Mouse (Mus musculus) forebrain, embryonic 13.5 days (tissue): ENCODE measurements around the gene Pls3. TPM values are rescaled to one million over a fixed set of nuclear protein-coding genes. Genes with fewer than 3 reads are reported as not detected.
"Not testable (repeated sequence)": the region's sequence is repeated elsewhere in the genome, so short reads cannot be mapped to it uniquely, and the experiment has no call there.

Experiments used
- ATAC-seq: fragments of 200-750 bp; cut with Nextera tagmentation; 2 replicates; pipeline ENCODE4 v1.8.0; 2017
- H3K27ac ChIP-seq: fragments of 300-500 bp; sonication (generic); 2 replicates; pipeline ENCODE4 v1.5.1; 2015; ENCODE audit warnings: inconsistent platforms, mild to moderate bottlenecking, moderate library complexity
- H3K27me3 ChIP-seq: fragments of 300-500 bp; sonication (generic); 2 replicates; pipeline ENCODE4 v1.6.1; 2015; ENCODE audit warnings: mild to moderate bottlenecking, inconsistent platforms
- H3K36me3 ChIP-seq: fragments of 300-500 bp; sonication (generic); 2 replicates; pipeline ENCODE4 v1.6.1; 2015; ENCODE audit warnings: mild to moderate bottlenecking, inconsistent platforms; ENCODE audit not compliant: poor library complexity, severe bottlenecking
- H3K4me1 ChIP-seq: fragments of 300-500 bp; sonication (generic); 2 replicates; pipeline ENCODE4 v1.6.1; 2015; ENCODE audit warnings: inconsistent platforms
- H3K4me2 ChIP-seq: fragments of 300-500 bp; sonication (generic); 2 replicates; pipeline ENCODE4 v1.6.1; 2015; ENCODE audit warnings: inconsistent platforms, mild to moderate bottlenecking, moderate library complexity
- H3K4me3 ChIP-seq: fragments of 300-500 bp; sonication (generic); 2 replicates; pipeline ENCODE4 v1.5.1; 2015; ENCODE audit warnings: mild to moderate bottlenecking, inconsistent platforms
- H3K9ac ChIP-seq: fragments of 300-500 bp; sonication (generic); 2 replicates; pipeline ENCODE4 v1.6.1; 2015; ENCODE audit warnings: mild to moderate bottlenecking, inconsistent platforms
- H3K9me3 ChIP-seq: fragments of 300-500 bp; sonication (generic); replicated peaks from 2 replicates; pipeline ENCODE4 v1.6.1; 2016; ENCODE audit warnings: inconsistent platforms
- WGBS: fragments of 180-500 bp; shearing (Covaris S2); methylation state at CpG from one replicate; pipeline ENCODE4 v1.1.7; 2015; 5-methylcytosine and 5-hydroxymethylcytosine counted together
- polyA plus RNA-seq: library from polyadenylated mRNA; unstranded; fragments of >200 nt; fragmentation: Nextera tagmentation; extraction: Ambion mirVana; gene quantifications from 2 replicates; pipeline ENCODE4 v1.2.1, GENCODE M21; 2015

Pls3 gene
- polyA plus RNA-seq, 1 experiment from 2014 or later: 37.6 TPM

- Histone ChIP-seq H3K4me1 (peaks cover 12% of the 10 kb centered on the region), H3K9me3 (no peaks in the 10 kb centered on the region), H3K4me3 (peak overlapping the region; percentile 51), H3K27ac (peak overlapping the region; percentile 93), H3K27me3 (no peaks in the 10 kb centered on the region), H3K36me3 (no peaks in the 10 kb centered on the region), H3K9ac (peak overlapping the region; percentile 68), H3K4me2 (peak overlapping the region; percentile 61)
- ATAC-seq: peak; percentile 99
- WGBS: 18% methylated on average over 19 of the region's 19 CpGs
Observed at GRCm38 (mm10) chrX:75764135-75764793, 110.7 kb downstream of the Pls3 start.

DNA sequence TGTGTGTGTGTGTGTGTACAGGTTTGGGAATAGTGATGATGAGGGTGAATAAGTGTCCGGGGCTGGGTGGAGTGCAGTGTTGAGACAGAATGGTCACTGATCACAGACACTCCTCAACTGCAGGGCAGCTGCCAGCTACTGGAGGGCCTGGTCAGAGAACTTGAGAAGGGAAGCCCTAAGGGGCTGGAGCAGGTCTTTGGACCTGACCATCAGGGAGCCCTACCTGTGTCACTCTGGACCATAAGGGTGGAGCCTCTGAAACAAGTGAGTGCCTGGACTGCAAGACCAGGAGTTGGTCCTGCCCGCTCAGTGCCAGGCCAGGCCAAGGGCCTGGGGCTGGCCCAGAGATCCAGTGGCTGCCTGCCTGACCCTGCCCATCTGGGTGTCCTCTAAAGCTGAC lies 115.5 kb downstream of the Pls3 start:
- not testable (repeated sequence) for H3K4me3 ChIP-seq, ATAC-seq, H3K27me3 ChIP-seq, H3K4me2 ChIP-seq, H3K36me3 ChIP-seq, H3K9me3 ChIP-seq, H3K27ac ChIP-seq, H3K9ac ChIP-seq
- H3K4me1 ChIP-seq: peaks cover 12% of the 10 kb centered on the region
- 100% methylated on average over 1 of the region's 2 CpGs for WGBS

GRCm38 (mm10) chrX:75759036-75759435 lies 115.9 kb downstream of the Pls3 start:
- H3K4me2 ChIP-seq, ATAC-seq, H3K4me3 ChIP-seq, H3K27me3 ChIP-seq, H3K9me3 ChIP-seq, H3K27ac ChIP-seq, H3K9ac ChIP-seq, H3K36me3 ChIP-seq: not testable (repeated sequence)
- H3K4me1 ChIP-seq: peaks cover 12% of the 10 kb centered on the region
- WGBS: 60% methylated on average over 11 of the region's 12 CpGs

GRCm38 (mm10) chrX:75757966-75758365 lies 117.0 kb downstream of the Pls3 start:
- not testable (repeated sequence) for H3K9me3 ChIP-seq, H3K27me3 ChIP-seq, H3K9ac ChIP-seq, H3K4me2 ChIP-seq, H3K36me3 ChIP-seq, H3K27ac ChIP-seq, ATAC-seq, H3K4me3 ChIP-seq
- peaks cover 11% of the 10 kb centered on the region for H3K4me1 ChIP-seq
- 86% methylated on average over 14 of the region's 14 CpGs for WGBS

DNA sequence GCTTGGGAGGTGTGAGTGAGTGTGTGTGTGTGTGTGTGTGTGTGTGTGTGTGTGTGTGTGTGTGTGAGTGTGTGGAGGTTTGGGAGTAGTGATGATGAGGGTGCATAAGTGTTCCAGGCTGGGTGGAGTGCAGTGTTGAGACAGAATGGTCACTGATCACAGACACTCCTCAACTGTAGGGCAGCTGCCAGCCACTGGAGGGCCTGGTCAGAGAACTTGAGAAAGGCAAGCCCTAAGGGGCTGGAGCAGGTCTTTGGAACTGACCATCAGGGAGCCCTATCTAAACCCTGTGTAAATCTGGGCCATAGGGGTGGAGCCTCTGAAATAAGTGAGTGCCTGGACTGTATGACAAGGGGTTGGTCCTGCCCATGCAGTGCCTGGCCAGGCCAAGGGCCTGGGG lies 120.5 kb downstream of the Pls3 start:
- not testable (repeated sequence) for H3K36me3 ChIP-seq, H3K9me3 ChIP-seq, H3K4me1 ChIP-seq, H3K9ac ChIP-seq, ATAC-seq, H3K27ac ChIP-seq, H3K4me3 ChIP-seq, H3K27me3 ChIP-seq, H3K4me2 ChIP-seq

DNA sequence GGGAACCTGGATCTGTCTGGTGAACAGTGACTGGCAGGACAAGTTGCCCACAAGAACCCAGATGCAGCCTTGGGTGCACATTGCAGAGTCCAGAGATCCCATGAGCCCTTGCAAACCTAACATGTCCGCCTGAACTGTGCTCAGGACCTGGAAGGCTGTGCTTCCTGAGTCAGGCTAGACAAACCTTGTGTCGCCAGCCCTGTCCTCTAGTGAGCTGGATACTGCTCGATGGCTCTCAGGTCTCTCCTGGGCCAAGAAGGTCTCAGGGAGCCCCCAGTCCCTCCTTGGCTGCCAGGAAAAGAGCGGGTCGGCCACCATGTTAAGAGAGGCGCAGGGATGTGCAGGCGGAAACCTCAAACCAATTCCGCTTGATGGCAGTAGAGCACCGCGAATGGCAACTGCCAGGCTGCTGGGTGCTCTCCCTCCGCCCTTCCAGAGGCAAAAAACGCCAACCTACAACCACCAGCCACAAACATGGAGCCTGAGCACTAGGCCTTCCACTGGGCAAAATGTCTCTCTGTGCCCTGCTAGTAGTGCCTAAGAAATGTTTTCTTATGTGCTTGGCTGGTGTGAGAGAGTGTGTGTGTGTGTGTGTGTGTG lies 124.8 kb downstream of the Pls3 start:
- H3K9me3 ChIP-seq, H3K4me1 ChIP-seq, H3K4me3 ChIP-seq, ATAC-seq, H3K4me2 ChIP-seq, H3K27ac ChIP-seq, H3K9ac ChIP-seq, H3K27me3 ChIP-seq, H3K36me3 ChIP-seq: not testable (repeated sequence)
- 39% methylated on average over 7 of the region's 12 CpGs for WGBS

- H3K9me3 ChIP-seq, H3K27me3 ChIP-seq, H3K36me3 ChIP-seq, ATAC-seq, H3K4me2 ChIP-seq, H3K4me3 ChIP-seq, H3K9ac ChIP-seq, H3K4me1 ChIP-seq, H3K27ac ChIP-seq: not testable (repeated sequence)
- WGBS: 86% methylated on average over 10 of the region's 10 CpGs
Observed at GRCm38 (mm10) chrX:75749312-75749711, 125.7 kb downstream of the Pls3 start.

DNA sequence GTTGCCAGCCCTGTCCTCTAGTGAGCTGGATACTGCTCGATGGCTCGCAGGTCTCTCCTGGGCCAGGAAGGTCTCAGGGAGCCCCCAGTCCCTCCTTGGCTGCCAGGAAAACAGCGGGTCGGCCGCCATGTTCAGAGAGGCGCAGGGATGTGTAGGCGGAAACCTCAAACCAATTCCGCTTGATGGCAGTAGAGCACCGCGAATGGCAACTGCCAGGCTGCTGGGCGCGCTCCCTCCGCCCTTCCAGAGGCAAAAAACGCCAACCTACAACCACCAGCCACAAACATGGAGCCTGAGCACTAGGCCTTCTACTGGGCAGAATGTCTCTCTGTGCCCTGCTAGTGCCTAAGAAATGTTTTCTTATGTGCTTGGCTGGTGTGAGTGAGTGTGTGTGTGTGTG lies 130.5 kb downstream of the Pls3 start:
- H3K36me3 ChIP-seq, H3K4me3 ChIP-seq, H3K4me2 ChIP-seq, H3K4me1 ChIP-seq, H3K27ac ChIP-seq, H3K9me3 ChIP-seq, H3K9ac ChIP-seq, ATAC-seq, H3K27me3 ChIP-seq: not testable (repeated sequence)
- 68% methylated on average over 10 of the region's 14 CpGs for WGBS

DNA sequence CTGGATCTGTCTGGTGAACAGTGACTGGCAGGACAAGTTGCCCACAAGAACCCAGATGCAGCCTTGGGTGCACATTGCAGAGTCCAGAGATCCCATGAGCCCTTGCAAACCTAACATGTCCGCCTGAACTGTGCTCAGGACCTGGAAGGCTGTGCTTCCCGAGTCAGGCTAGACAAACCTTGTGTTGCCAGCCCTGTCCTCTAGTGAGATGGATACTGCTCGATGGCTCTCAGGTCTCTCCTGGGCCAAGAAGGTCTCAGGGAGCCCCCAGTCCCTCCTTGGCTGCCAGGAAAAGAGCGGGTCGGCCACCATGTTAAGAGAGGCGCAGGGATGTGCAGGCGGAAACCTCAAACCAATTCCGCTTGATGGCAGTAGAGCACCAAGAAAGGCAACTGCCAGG lies 135.5 kb downstream of the Pls3 start:
- not testable (repeated sequence) for ATAC-seq

More for the DNA sequence above, 135.5 kb downstream of the Pls3 start:
- H3K36me3 ChIP-seq, H3K27me3 ChIP-seq, H3K4me2 ChIP-seq, H3K4me1 ChIP-seq, H3K4me3 ChIP-seq, H3K27ac ChIP-seq, H3K9me3 ChIP-seq, H3K9ac ChIP-seq: not testable (repeated sequence)
- 75% methylated on average over 2 of the region's 8 CpGs for WGBS
